In the genomic region with DNA sequence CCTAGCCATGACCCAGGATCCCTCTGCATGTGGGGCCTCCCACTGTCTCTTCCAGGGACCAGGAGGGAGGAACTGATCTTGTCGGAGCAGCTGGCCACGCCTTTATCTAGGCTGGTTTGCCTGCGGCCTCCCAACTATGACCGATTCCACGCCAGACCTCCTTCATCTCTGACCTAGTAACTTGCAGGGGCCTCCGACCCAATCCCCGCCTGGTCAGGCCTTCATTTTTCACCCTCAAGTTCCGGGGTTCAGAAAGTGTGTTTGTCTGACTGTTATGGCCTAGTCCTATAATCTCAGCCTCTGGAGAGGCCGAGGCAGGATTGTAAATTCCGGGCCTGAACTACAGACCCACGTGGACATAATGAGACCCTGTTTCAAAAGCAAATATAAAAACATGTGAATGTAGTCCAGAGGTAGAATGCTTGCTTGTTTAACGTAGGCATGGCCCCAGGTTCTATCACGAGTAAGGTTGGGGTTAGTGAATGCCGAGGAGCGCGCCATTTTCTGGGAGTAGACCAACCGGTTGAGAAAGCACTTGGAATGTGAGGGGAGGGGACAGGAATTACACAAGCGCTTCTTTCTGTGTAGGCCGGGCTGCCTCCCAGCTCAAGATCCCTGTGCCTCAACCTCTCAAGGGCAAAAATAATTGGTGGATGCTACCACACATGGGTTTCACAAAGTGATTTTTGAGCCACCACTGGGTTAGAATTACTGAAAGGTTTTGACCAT, we compare ENCODE assay signal across 27 mouse cellular contexts. TPM values are rescaled to one million over a fixed set of nuclear protein-coding genes. Genes with fewer than 3 reads are reported as not detected.
DNase-seq lines count a peak whose midpoint lies in the region; ATAC-seq and TF ChIP-seq lines count a peak whose summit lies in the region.
"Had no signal": no experiment of that assay in that cellular context is flagged by ENCODE, and none has a peak within 500 bp of the region (broad histone marks: within the 10 kb centered on the region; RNA-seq: fewer than 3 reads in every experiment).

No protein-coding gene starts in this region.

- H3K4me3 ChIP-seq in lung, adult 2 months (replicated peaks; ENCODE audit: extremely low read depth, low read depth, low read length): no peak overlapping the region
- H3K4me3 ChIP-seq in MEL (ENCODE audit: control insufficient read depth in 1 of 2, insufficient read depth in 1 of 2, low read depth in 2 of 2, low read length in 2 of 2): peak overlapping the region; percentile 82 to 91
- H3K4me3 ChIP-seq: embryonic facial prominence, embryonic 12.5 days; embryonic facial prominence, embryonic 15.5 days; forebrain, embryonic 15.5 days; heart, adult 2 months; heart, embryonic 10.5 days; heart, embryonic 13.5 days; hindbrain, embryonic 12.5 days; hindbrain, embryonic 15.5 days had no signal

- no peak for TF ChIP-seq POLR2A in lung, adult 2 months (IDR thresholded peaks at IDR 0.05; ENCODE audit: borderline replicate concordance, extremely low read depth, low read depth, low read length)
- TF ChIP-seq POLR2A in MEL (IDR thresholded peaks at IDR 0.05; ENCODE audit: control insufficient read depth in 1 of 2, insufficient read depth in 1 of 2, low read depth in 1 of 2, low read length in 2 of 2, poor library complexity in 1 of 2): peak; percentile 33 to 69; a peak in 1 of 4 replicates

- H3K9me3 ChIP-seq in MEL (replicated peaks; ENCODE audit: insufficient read depth, low read length): no peaks in the 10 kb centered on the region
- H3K9me3 ChIP-seq: embryonic facial prominence, embryonic 12.5 days; embryonic facial prominence, embryonic 15.5 days; forebrain, embryonic 15.5 days; heart, embryonic 10.5 days; heart, embryonic 13.5 days; hindbrain, embryonic 15.5 days had no signal

- peaks cover 17 to 43% of the 10 kb centered on the region in 2 experiments for H3K36me3 ChIP-seq in MEL (ENCODE audit: control insufficient read depth in 1 of 2, insufficient read depth in 2 of 2, low read length in 2 of 2)
- H3K36me3 ChIP-seq: embryonic facial prominence, embryonic 12.5 days; embryonic facial prominence, embryonic 15.5 days; forebrain, embryonic 15.5 days; heart, embryonic 10.5 days; heart, embryonic 13.5 days; hindbrain, embryonic 12.5 days; hindbrain, embryonic 15.5 days had no signal

- no peak for ATAC-seq in megakaryocyte, adult 5-6 weeks (ENCODE audit: poor library complexity, severe bottlenecking)
- ATAC-seq: forebrain, embryonic 15.5 days; intestine, postnatal 0 days had no signal

- H3K4me1 ChIP-seq in lung, adult 2 months (ENCODE audit: control insufficient read depth, insufficient read depth, low read length): no peaks in the 10 kb centered on the region
- peaks cover 4 to 11% of the 10 kb centered on the region in 2 experiments for H3K4me1 ChIP-seq in MEL (ENCODE audit: control insufficient read depth in 1 of 2, insufficient read depth in 2 of 2, low read length in 2 of 2)
- H3K4me1 ChIP-seq: embryonic facial prominence, embryonic 12.5 days; embryonic facial prominence, embryonic 15.5 days; forebrain, embryonic 15.5 days; hindbrain, embryonic 12.5 days; hindbrain, embryonic 15.5 days had no signal

- TF ChIP-seq EP300 in MEL (IDR thresholded peaks at IDR 0.05; ENCODE audit: low read depth in 1 of 2, low read length in 2 of 2): no peak

- peak; percentile 13 for DNase-seq in lung, postnatal 36 days
- DNase-seq in lung, adult 2 months: no peak
- peak; percentile 93 for DNase-seq in ES-CJ7 (ENCODE audit: low read depth, low spot score)
- DNase-seq in MEL (ENCODE audit: low read depth, low spot score): peak; percentile 91
- DNase-seq in ZHBTc4 (ENCODE audit: low read depth, low spot score): peak; percentile 96
- no peak for DNase-seq in gastrocnemius, adult 8-10 months (ENCODE audit: low spot score in 2 of 2)
- no peak for DNase-seq in layer of hippocampus, postnatal 36 days
- DNase-seq: adrenal gland, postnatal 10 days; adrenal gland, postnatal 36 days; cerebellum, adult 18-20 months; cerebellum, adult 9-10 months; cerebellum, postnatal 14 days; gastrocnemius, postnatal 10 days; gastrocnemius, postnatal 36 days; heart, adult 2 months; heart, postnatal 14 days; heart, postnatal 4 days had no signal

- H3K27me3 ChIP-seq in MEL (ENCODE audit: control insufficient read depth in 1 of 2, insufficient read depth in 2 of 2, low read length in 2 of 2): no peaks in the 10 kb centered on the region
- H3K27me3 ChIP-seq: CH12.LX; embryonic facial prominence, embryonic 12.5 days; embryonic facial prominence, embryonic 15.5 days; forebrain, embryonic 15.5 days; heart, embryonic 13.5 days; hindbrain, embryonic 12.5 days; hindbrain, embryonic 15.5 days had no signal

- no peak for TF ChIP-seq RAD21 in MEL (IDR thresholded peaks at IDR 0.05; ENCODE audit: low read depth, low read length)

- WGBS in lung, adult 2 months: 91% methylated on average over 19 of the region's 19 CpGs

- H3K79me2 ChIP-seq in MEL (ENCODE audit: control insufficient read depth, insufficient read depth, low read length, poor library complexity): peaks cover 62% of the 10 kb centered on the region

- H3K27ac ChIP-seq in MEL (ENCODE audit: control insufficient read depth, low read depth, low read length): peak overlapping the region; percentile 81
- H3K27ac ChIP-seq: embryonic facial prominence, embryonic 12.5 days; embryonic facial prominence, embryonic 15.5 days; forebrain, embryonic 15.5 days; heart, adult 2 months; heart, embryonic 10.5 days; heart, embryonic 13.5 days; hindbrain, embryonic 12.5 days; hindbrain, embryonic 15.5 days had no signal

- peak overlapping the region; percentile 82 for H3K9ac ChIP-seq in MEL (ENCODE audit: control insufficient read depth, low read depth, low read length, poor library complexity, severe bottlenecking)
- H3K9ac ChIP-seq: embryonic facial prominence, embryonic 12.5 days; embryonic facial prominence, embryonic 15.5 days; forebrain, embryonic 15.5 days; heart, embryonic 13.5 days; hindbrain, embryonic 12.5 days; hindbrain, embryonic 15.5 days had no signal

- TF ChIP-seq CTCF in lung, adult 2 months (IDR thresholded peaks at IDR 0.05; ENCODE audit: insufficient read depth, low read length): no peak
- TF ChIP-seq CTCF in MEL (IDR thresholded peaks at IDR 0.05 in 2 of 3, conservative IDR thresholded peaks at IDR 0.05 in 1 of 3; ENCODE audit: control insufficient read depth in 1 of 3, insufficient read depth in 1 of 3, low read depth in 2 of 3, low read length in 3 of 3, poor library complexity in 1 of 3, severe bottlenecking in 1 of 3): no peak

TF ChIP-seq in MEL, 35 proteins besides CTCF, POLR2A, EP300 and RAD21:
- TF ChIP-seq POLR2AphosphoS2 (IDR thresholded peaks at IDR 0.05; ENCODE audit: low read length) (peak; percentile 76; the same call in 1 of the 2 replicates), HCFC1 (IDR thresholded peaks at IDR 0.05; ENCODE audit: low read depth, low read length) (peak; percentile 42; the same call in 1 of the 2 replicates), ZNF384 (IDR thresholded peaks at IDR 0.05; ENCODE audit: low read depth, low read length) (no peak), USF2 (IDR thresholded peaks at IDR 0.05; ENCODE audit: borderline replicate concordance in 1 of 2, insufficient read depth in 1 of 2, low read depth in 1 of 2, low read length in 2 of 2) (no peak), CHD1 (IDR thresholded peaks at IDR 0.05; ENCODE audit: low read depth, low read length) (0 out of 2 replicates have a peak, but pooled peaks have one; percentile 11), MYC (IDR thresholded peaks at IDR 0.05; ENCODE audit: low read depth, low read length) (peak; percentile 62; the same call in 1 of the 2 replicates), GABPA (IDR thresholded peaks at IDR 0.05; ENCODE audit: low read depth, low read length) (no peak), GATA1 (IDR thresholded peaks at IDR 0.05; ENCODE audit: low read depth, low read length) (0 out of 2 replicates have a peak, but pooled peaks have one; percentile 28), ZMIZ1 (IDR thresholded peaks at IDR 0.05; ENCODE audit: low read depth, low read length) (0 out of 2 replicates have a peak, but pooled peaks have one; percentile 7), NELFE (IDR thresholded peaks at IDR 0.05; ENCODE audit: low read depth, low read length) (peak; percentile 60), ELF1 (IDR thresholded peaks at IDR 0.05; ENCODE audit: low read depth, low read length) (0 out of 2 replicates have a peak, but pooled peaks have one; percentile 23), SMC3 (IDR thresholded peaks at IDR 0.05; ENCODE audit: low read depth, low read length) (no peak), TBP (IDR thresholded peaks at IDR 0.05; ENCODE audit: low read depth, low read length) (peak; percentile 69; the same call in 1 of the 2 replicates), MYB (IDR thresholded peaks at IDR 0.05; ENCODE audit: low read depth, low read length) (no peak), MAFK (IDR thresholded peaks at IDR 0.05; ENCODE audit: borderline replicate concordance, low read depth, low read length) (no peak), E2F4 (IDR thresholded peaks at IDR 0.05; ENCODE audit: borderline replicate concordance, low read depth, low read length) (no peak), TCF12 (IDR thresholded peaks at IDR 0.05; ENCODE audit: low read depth, low read length) (no peak), SIN3A (IDR thresholded peaks at IDR 0.05; ENCODE audit: low read length) (peak; percentile 80; the same call in 1 of the 2 replicates), MXI1 (IDR thresholded peaks at IDR 0.05; ENCODE audit: low read depth, low read length) (peak; percentile 84), ETS1 (IDR thresholded peaks at IDR 0.05; ENCODE audit: low read depth, low read length) (no peak), BHLHE40 (IDR thresholded peaks at IDR 0.05; ENCODE audit: borderline replicate concordance, low read depth, low read length) (no peak), CHD2 (IDR thresholded peaks at IDR 0.05; ENCODE audit: low read length) (no peak), NRF1 (IDR thresholded peaks at IDR 0.05; ENCODE audit: insufficient read depth, low read depth, low read length, poor library complexity, severe bottlenecking) (no peak)

RNA-seq across cellular contexts. Expression of a gene that starts 1.9 kb away (rescaled TPM):
- polyA plus RNA-seq in lung, adult 2 months (2012; rRNA removed): 13.2 and 14.3 TPM in 2 replicates
- total RNA-seq in MEL (2012; rRNA removed): 98.8 and 116 TPM in 2 replicates
- polyA plus RNA-seq in MEL (2012; ENCODE audit: insufficient read depth in 1 of 2, insufficient read length in 2 of 2, low read depth in 1 of 2, low replicate concordance in 2 of 2, missing spikeins in 1 of 2): 100 to 1,000 TPM; 134 to 150 TPM
- total RNA-seq in gastrocnemius, adult 8-10 months (2022): 10 to 100 TPM; 22.4 to 29.0 (median 27.6) TPM
- total RNA-seq in megakaryocyte, adult 5-6 weeks (2015): 23.4 and 26.5 TPM in 2 replicates
- total RNA-seq in megakaryocyte, adult 5-6 weeks (2017): 17.7 and 20.4 TPM in 2 replicates
- 10 to 100 TPM; 26.5 to 29.1 TPM for total RNA-seq in layer of hippocampus, postnatal 36 days (2021)

Comparison
In these comparisons a context has a peak if more than half of its experiments do, and no peak if none do; other contexts are left out.
1. DNase-seq: peak in lung, postnatal 36 days (single experiment), ES-CJ7 (single experiment), MEL (single experiment) and ZHBTc4 (single experiment); none in lung, adult 2 months (single experiment), gastrocnemius, adult 8-10 months (0 of 2) and layer of hippocampus, postnatal 36 days (0 of 2).